11 mouse cellular contexts compared by ENCODE assay signal in the genomic region with DNA sequence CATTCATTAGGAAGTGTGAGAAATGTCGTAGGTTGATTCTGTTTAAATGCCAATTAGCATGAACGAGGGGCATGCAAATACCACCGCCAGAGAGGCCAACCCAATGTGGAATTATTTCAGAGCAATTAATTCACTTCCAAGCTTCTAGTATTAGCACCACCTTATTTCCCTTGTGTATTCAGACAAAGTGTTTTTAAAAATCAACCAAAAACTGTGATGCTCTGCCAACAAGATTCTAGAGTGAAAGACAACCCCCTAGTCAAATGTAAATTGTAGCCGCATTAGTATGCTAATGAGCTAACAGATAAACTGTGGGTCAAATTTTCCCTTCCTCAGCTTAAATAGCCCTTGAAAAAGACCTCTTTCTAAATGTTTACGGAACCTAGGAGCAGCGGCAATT. TPM values are rescaled to one million over a fixed set of nuclear protein-coding genes. Genes with fewer than 3 reads are reported as not detected.
DNase-seq lines count a peak whose midpoint lies in the region; ATAC-seq lines count a peak whose summit lies in the region.
"Had no signal": no experiment of that assay in that cellular context is flagged by ENCODE, and none has a peak within 500 bp of the region (broad histone marks: within the 10 kb centered on the region; RNA-seq: fewer than 3 reads in every experiment).

No protein-coding gene starts in this region.

- H3K9me3 ChIP-seq in heart, embryonic 14.5 days (ENCODE audit: control insufficient read depth, low read length): no peaks in the 10 kb centered on the region
- H3K9me3 ChIP-seq in forebrain, embryonic 12.5 days: no peaks in the 10 kb centered on the region
- H3K9me3 ChIP-seq in liver, embryonic 13.5 days (replicated peaks): no peaks in the 10 kb centered on the region

- H3K36me3 ChIP-seq in heart, embryonic 14.5 days (ENCODE audit: control insufficient read depth, insufficient read depth, low read length): no peaks in the 10 kb centered on the region
- no peaks in the 10 kb centered on the region for H3K36me3 ChIP-seq in forebrain, embryonic 12.5 days (replicated peaks)
- H3K36me3 ChIP-seq in liver, embryonic 13.5 days: no peaks in the 10 kb centered on the region

- H3K4me2 ChIP-seq in heart, embryonic 14.5 days (ENCODE audit: low read length): peak overlapping the region; percentile 62
- H3K4me2 ChIP-seq in forebrain, embryonic 12.5 days: peak overlapping the region; percentile 38
- H3K4me2 ChIP-seq in liver, embryonic 13.5 days: peak overlapping the region; percentile 25

- DNase-seq in heart, postnatal 14 days: no peak
- DNase-seq in CD4-positive helper T cell, adult 2 months (ENCODE audit: low read depth, low spot score): peak; percentile 10
- no peak for DNase-seq in liver, embryonic 13.5 days
- no peak for DNase-seq in B cell, adult 2 months
- DNase-seq in testis, postnatal 10 days (ENCODE audit: low spot score): no peak
- DNase-seq in adrenal gland, postnatal 36 days: no peak
- DNase-seq: adrenal gland, adult 2 months; cerebellum, postnatal 36 days; lung, adult 2 months had no signal

- ATAC-seq in heart, embryonic 14.5 days (ENCODE audit: insufficient number of reproducible peaks, insufficient read depth, low FRiP score, low read depth): no peak
- ATAC-seq in forebrain, embryonic 12.5 days (ENCODE audit: low FRiP score): peak; percentile 79; the same call in 1 of the 2 replicates
- no peak for ATAC-seq in liver, embryonic 13.5 days (ENCODE audit: low read depth)

- peaks cover 5% of the 10 kb centered on the region; the same call in 1 of the 2 replicates for H3K27me3 ChIP-seq in heart, embryonic 14.5 days (ENCODE audit: control insufficient read depth, insufficient read depth, low read length)
- H3K27me3 ChIP-seq in forebrain, embryonic 12.5 days: peaks cover 49% of the 10 kb centered on the region
- peaks cover 35% of the 10 kb centered on the region for H3K27me3 ChIP-seq in liver, embryonic 13.5 days

- H3K9ac ChIP-seq in heart, embryonic 14.5 days (ENCODE audit: low read length): no peak overlapping the region
- H3K9ac ChIP-seq in forebrain, embryonic 12.5 days: no peak overlapping the region
- H3K9ac ChIP-seq in liver, embryonic 13.5 days: no peak overlapping the region

- H3K27ac ChIP-seq in heart, embryonic 14.5 days (replicated peaks in 1 of 2; ENCODE audit: control insufficient read depth in 1 of 2, insufficient read depth in 1 of 2, low read depth in 2 of 2, low read length in 2 of 2): no peak overlapping the region
- 0 out of 2 replicates have a peak overlapping the region, but pooled peaks have one; percentile 6 for H3K27ac ChIP-seq in forebrain, embryonic 12.5 days
- H3K27ac ChIP-seq in liver, embryonic 13.5 days: no peak overlapping the region

- intact Hi-C loops in heart, postnatal 14 days (cut with DNase I): no loop called here

- WGBS in heart, embryonic 14.5 days: 23% methylated on average over 6 of the region's 6 CpGs
- WGBS in forebrain, embryonic 12.5 days: 2% methylated on average over 6 of the region's 6 CpGs
- 18% methylated on average over 6 of the region's 6 CpGs for WGBS in liver, embryonic 13.5 days (ENCODE audit: insufficient replicate concordance)

- no peaks in the 10 kb centered on the region for H3K4me1 ChIP-seq in heart, embryonic 14.5 days (ENCODE audit: control insufficient read depth in 2 of 2, insufficient read depth in 2 of 2, low read length in 2 of 2)
- H3K4me1 ChIP-seq in forebrain, embryonic 12.5 days: peaks cover 33% of the 10 kb centered on the region
- peaks cover 4% of the 10 kb centered on the region; the same call in 1 of the 2 replicates for H3K4me1 ChIP-seq in liver, embryonic 13.5 days (replicated peaks)

- H3K4me3 ChIP-seq in heart, embryonic 14.5 days (ENCODE audit: control insufficient read depth in 1 of 2, insufficient read depth in 1 of 2, low read depth in 1 of 2, low read length in 2 of 2): peak overlapping the region in 1 of 2 experiments; percentile 22; a peak in 1 of 4 replicates
- no peak overlapping the region for H3K4me3 ChIP-seq in forebrain, embryonic 12.5 days (replicated peaks)
- H3K4me3 ChIP-seq in liver, embryonic 13.5 days (replicated peaks): no peak overlapping the region

RNA-seq across cellular contexts. Expression of a gene that starts 36.0 kb away (rescaled TPM):
- 7.3 and 7.7 TPM in 2 replicates for polyA plus RNA-seq in heart, embryonic 14.5 days (2014; fragmentation: Nextera tagmentation; extraction: Ambion mirVana)
- 10 to 100 TPM; 11.9 to 13.5 TPM for total RNA-seq in heart, postnatal 14 days (2021)
- polyA plus RNA-seq in forebrain, embryonic 12.5 days (2016; fragmentation: Nextera tagmentation; extraction: Ambion mirVana): 13.4 and 14.9 TPM in 2 replicates
- polyA plus RNA-seq in liver, embryonic 13.5 days (2015; fragmentation: Nextera tagmentation; extraction: Ambion mirVana): 12.0 and 15.4 TPM in 2 replicates
- total RNA-seq in adrenal gland, postnatal 36 days (2021): 10 to 100 TPM; 20.7 to 25.4 TPM
